Mouse (Mus musculus) telencephalon, adult 2 months (tissue): ENCODE data around the gene Gm853.
"Not testable (repeated sequence)": the region's sequence is repeated elsewhere in the genome, so short reads cannot be mapped to it uniquely, and the experiment has no call there.

ENCODE experiments used
- DNase-seq: peaks from one replicate; pipeline ENCODE4 v3.0.0-alpha.2; 2011; ENCODE audit warnings: low read depth, low spot score

Gene Gm853

DNA sequence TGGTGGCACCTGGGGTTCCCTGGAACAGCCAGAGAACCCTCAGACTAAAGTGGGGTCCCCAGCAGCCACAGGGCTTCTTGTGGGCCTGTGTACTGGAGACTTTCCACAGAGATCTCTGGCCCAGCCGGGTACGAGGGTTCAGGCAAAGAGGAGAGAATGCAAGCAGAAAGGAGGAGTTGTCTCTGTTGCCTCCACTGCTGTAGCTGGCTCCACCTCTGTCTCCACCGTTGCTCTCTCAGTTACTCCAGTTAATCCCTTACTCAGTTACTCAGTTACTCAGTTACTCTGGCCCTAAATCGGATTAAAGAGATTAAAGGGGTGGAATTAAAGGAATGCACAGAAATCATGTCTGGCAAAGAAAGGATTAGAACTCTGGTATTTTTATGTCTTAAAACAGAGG lies at the start of gene Gm853:
TSS of gene Gm853 (minus strand) at position 223 of the 400 bp plus-strand sequence.
- DNase-seq, result no peak

DNA sequence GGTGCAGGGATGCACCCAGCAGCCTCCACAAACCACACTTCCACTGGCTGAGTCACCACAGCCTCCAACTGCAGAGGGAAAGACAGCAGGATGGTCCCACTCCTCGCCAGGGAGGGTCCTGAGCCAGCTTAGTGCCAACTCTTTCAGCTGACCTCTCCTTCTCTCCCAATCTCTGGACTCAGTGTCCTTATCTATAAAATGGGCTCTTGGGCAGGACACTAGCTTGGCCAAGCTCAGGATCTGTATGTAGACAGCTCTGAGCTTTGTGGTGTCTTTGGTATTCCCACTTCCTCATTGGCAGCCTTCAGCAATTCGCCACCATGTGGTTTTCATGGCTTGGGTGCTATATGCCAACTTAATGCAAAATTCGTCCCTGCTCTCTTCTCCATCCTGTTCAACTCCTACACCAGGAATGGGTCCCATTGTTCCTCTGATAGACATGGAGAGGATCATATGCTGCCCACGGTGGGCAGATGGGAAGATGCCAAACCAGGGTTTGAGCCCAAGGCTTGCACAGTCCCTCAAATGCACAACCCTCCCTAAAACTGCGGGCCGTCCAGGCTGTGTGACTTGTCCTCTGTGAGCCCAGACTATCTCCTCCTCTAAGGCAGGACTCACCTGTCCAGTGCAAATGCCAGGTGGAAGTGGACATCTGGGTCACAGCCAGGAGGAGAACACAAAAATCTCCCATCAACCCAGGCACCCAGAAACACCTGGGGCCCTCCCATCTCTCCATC lies 48.6 kb upstream of the Gm853 start:
- peak; percentile 52 for DNase-seq

DNA sequence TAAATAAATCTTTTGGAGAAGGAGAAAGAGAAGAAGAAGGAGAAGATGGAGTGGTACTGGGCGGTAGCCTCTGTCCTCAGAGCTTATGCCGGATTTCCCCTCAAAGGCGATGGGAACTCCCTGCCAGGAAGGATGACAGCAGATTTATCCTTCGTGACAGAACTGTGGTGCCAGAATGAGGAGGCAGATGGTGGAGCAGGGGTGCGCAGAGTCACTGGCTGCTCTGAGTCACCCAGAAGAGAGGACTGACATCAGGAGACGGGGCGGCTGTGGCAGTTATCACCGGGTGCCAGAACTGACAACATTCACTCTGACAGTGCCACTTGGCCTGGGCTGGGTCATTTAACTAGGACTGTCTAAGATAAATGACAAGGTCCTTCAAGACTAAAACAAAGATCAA lies 47.9 kb upstream of the Gm853 start:
- DNase-seq, result peak; percentile 68

DNA sequence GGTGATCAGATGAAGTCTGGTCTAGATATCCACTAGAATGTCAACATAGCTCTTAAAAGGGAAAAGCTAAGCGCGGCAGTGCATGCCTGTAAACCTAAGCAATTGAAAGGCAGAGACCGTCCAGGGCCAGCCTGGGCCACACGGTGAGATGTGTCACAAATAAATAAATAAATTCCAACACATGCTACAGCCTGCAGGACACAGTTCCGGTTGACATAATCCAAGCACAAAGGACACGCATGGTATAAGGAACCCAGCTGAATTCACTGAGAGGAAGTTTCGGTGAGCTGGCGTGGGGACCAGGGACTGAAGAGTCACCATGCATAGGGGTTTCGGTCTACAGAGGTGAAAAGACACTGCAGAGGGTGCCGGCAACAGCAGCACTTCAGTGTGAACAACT lies 46.5 kb upstream of the Gm853 start:
- no peak for DNase-seq

DNA sequence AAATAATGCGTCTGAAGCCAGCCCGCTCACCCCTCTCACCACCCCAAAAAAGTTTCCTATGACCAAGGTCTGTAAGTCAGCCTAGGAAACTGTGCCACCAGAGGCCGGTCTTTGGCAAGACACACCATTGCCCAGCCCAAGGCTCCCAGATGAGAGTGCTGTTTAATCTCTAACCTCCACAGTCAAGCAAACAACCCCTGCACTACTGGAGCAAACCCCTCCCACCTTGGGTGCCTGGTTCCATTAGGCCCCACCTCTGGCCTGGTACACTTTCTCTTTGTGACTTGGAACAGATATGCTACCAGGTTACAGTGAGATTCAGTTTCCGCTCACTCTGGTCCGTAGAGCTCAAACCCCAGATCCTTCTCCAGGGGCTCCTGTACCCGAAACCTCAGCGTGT lies 44.9 kb upstream of the Gm853 start:
- no peak for DNase-seq

DNA sequence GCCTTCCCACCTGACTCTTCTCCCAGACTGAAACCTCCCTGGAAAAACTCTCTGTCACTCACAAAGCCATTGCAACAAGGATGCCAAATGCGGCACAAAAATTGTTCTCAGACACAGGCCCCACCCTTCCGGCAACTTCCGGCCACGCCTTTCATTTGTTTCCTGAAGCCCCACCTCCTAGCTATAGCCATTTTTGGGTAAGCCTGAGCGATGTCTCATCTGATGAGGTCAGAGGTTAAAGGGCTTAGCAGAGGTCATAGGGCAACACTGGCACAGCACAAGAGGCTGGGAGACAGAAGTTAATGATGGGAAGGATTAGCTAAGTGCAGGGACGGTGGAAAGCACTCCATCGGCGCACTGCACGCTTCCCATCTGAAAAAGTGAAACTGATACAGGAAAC lies 44.4 kb upstream of the Gm853 start:
- no peak for DNase-seq

DNA sequence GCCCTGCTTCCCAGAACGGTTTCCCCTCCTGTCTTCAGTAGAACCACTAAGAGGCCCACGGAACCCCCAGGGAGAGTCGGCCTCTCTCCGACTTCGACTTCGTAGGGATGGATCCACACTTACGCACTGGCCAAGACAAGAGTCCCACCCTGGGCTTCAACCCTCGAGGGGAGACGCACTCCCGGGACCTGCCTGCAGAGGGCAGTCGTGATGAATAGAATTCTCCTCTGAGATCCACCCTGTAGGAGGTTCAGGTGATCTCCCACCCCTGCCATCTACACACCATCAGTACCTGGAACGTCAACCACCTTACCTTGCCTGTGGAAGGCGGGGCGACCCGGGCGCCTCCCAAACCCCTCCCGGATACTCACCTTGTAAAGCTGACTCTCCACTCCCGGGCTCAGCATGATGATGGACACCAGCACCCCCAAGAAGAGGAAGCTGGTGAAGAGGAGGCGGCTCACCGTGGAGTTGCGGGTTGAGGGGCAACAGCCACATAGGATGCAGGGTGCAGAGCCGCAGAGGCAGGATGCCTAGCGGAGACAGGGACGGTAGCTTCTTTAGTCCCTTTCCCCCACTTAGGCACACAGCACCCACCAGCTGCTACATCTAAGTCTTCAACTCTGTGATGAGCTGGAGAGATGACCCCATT lies 42.6 kb upstream of the Gm853 start:
- DNase-seq, result no peak

DNA sequence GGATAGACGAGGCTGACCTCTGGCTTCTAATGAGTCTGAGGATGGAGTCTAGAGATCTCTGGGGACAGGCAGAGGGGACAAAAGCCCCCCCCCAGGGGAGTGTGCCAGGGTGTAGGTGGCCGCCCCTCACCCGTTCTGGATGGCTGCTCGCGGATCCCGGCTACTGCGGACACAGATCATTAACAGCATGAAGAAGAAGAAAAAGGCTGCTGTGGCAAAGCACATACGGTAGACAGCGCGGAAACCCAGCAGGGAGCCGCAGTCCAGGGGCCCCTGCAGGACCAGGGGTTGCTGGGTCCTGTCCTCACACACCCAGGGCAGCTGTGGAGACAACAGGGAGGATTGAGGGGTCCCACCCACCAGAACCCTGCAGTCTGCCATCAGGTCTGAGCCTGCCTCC lies 41.9 kb upstream of the Gm853 start:
- DNase-seq, result no peak

DNA sequence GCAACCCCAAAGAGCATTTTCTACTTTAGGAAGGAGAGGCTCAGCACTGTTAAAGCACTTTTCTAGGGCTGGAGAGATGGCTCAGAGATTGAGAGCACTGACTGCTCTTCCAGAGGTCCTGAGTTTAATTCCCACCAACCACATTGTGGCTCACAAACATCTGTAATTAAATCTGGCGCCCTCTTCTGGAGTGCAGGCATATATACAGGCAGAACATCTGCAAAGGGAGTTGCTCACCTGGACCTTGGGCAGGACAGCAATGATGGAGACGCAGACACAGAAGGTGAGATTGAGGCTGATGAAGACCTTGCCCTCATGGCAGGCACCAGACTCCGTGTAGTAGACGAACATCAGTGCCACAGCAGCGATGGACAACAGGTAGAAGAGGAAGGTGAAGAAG lies 38.2 kb upstream of the Gm853 start:
- DNase-seq, result no peak

DNA sequence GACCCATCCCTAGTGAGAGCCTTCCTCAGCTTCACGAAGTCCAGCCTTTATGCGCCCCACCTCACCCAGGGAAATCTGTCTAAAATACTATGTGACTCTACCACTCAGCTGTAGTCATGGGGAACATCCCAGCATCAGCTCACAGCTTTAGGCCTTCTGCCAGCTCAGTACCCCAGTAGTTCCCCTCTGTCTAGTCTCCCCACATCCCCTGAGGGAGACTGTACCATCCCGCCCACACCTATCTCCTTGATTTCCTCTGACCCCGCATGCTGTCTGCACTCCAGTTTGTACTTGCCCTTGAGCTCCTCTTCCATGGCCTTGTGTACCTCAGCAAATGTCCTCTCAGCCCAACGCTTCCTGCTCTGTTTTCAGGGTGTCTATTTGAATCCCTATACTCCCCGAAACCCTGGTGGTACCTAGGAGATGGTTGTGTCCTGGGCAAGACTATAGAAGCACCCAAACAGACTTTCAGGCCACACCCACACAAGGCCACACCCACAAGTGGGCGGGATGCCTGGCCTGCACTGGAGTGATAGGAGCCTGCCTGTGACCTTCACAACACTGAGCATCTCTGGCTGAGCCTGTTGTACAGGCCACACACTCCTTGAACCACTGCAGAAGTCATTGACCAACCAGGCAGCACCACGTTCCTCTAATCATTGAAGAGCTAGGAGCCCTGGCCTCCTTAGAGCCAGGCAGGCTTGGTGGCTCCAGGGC lies 30.4 kb upstream of the Gm853 start:
- DNase-seq, result no peak

DNA sequence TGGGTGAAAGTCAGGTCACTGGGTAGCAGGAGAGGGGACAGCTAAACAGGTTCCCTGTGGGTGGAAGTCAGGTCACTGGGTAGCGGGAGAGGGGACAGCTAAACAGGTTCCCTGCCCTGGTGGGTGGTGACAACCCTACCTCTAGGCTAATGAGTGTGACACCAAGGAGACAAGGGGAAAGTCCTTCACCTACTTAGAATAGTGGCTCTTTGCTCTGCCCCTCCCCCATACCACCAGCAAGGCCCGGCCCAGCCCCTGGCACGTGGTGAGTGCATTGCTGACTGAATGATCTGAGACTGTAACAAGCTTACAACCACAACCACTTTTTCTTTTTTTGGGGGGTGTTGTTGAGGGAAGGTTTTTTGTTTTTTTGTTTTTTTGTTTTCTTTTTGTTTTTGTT lies 29.6 kb upstream of the Gm853 start:
- no peak for DNase-seq

DNA sequence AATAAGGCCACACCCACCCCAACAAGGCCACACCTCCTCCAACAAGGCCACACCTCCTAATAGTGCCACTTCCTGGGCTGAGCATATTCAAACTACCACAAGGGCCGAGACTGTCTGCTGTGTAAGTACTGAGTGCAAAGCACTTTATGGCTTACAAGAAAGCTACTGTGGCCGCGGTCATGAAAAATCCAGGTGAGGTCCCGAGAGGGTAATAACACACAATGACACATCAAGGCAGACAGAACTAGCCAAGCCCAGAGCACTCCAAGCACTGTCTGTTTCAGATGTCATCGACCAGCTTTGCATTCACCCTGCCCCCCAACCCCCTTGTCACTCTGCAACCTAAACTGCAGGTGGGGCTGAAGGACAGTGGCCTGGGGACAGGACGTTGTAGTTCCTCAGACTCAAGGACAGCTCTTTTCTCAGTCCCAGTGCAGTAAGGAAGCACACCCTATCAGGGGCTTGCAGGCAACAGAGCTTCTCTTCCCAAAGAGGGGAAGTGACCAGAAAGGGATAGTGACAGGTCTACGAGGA lies 29.0 kb upstream of the Gm853 start:
- no peak for DNase-seq

DNA sequence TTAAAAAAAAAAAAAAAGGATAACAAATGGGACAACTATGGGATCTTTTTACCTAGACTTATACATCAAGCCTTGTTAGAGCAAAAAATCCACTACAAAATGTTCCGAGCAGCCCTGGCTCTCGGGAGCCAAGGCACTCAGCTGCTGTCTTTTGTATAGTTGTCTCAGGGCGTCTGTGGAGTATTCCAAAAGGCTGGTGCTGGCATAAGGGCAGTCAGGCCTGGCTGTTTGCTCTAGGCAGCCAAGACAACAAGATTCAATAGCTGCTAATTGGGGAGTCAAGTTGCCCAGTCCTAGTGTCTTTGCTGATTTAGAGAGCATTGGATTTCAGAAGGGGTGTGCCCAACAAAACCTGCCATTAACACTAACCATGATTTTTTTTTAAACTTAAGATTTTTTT lies 26.4 kb upstream of the Gm853 start:
- no peak for DNase-seq

DNA sequence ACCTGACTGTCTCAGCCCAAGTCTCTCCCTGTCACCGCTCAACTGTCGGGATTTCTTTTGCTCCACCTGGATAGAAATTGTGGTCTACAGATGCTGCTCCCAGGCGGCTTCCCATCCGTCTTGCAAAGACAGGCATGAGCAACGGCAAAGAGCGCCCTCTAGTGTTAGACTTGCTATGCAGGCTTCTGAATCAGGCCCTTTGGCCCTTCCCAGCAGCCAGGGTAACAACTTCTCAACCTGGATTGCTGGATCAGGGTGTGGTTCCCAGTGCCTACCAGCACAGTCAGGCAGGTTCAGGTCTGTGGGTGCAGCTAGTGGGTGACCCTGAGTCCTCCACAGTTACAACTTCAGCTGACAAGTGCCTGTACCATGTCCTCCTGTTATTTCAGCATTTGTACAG lies 23.9 kb upstream of the Gm853 start:
- DNase-seq, result peak; percentile 64

DNA sequence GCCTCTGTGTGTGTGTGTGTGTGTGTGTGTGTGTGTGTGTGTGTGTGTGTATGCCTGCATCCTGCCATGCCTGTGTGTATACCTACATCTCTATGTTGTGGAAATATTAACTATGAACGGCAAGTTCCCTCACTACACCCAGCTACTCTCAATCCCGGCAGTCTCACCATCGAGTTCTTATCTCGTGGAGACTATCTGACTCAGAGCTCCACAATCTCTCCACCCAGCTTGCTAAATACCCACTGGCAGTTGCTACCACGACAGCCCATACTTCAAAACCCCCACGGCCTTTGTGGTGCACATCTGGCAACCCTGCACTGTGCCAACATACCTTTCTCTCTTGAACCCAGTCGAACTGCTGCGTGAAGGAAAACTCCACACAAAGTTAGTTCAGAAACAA lies 22.5 kb upstream of the Gm853 start:
- DNase-seq, result no peak

DNA sequence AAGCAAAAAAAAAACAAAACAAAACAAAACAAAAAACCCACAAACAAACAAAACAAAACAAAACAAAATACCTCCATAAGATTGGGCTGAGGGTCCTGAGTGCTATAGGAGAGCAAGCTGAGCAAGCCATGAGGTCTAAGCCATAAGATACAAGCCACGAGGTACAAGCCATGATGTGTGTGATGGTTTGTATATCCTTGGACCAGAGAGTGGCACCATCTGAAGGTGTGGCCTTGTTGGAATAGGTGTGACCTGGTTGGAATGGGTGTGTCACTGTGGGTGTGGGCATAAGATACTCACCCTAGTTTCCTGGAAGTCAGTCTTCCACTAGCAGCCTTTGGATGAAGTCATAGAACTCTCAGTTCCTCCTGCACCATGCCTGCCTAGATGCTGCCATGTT lies 21.4 kb upstream of the Gm853 start:
- DNase-seq, result not testable (repeated sequence)

DNA sequence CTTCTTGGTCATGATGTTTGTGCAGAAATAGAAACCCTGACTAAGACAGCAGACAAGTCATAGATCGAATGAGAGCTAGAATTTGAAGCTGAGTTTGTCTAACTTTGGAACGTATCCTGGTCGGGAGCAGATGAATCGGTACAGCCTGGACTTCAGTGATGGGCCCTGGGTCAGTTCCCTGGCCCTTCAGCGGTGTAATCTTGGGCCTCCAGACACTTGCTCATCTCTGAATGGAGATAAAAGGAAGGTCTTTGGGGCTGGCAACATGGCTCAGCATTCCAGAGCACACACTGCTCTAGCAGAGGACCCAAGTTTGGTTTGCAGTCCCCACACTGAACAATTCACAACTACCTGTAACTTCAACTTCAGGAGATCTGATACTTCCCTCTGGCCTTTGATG lies 20.8 kb upstream of the Gm853 start:
- DNase-seq, result no peak

DNA sequence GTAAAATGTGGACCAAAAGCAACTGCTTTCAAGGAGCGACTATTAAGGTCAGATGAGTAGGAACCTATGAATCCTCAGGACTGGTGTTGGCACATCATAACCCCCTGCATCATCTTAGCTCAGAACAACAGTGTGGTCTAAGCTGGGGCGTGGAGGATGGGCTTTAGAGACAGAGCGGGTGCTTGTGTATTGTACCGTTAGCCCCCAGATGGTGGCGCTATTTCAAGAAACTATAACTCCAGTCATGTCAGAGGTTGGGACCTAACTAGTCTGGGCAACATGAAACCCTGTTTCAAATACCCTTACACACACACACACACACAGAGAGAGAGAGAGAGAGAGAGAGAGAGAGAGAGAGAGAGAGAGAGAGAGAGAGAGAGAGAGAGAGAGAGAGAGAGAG lies 18.5 kb upstream of the Gm853 start:
- no peak for DNase-seq

DNA sequence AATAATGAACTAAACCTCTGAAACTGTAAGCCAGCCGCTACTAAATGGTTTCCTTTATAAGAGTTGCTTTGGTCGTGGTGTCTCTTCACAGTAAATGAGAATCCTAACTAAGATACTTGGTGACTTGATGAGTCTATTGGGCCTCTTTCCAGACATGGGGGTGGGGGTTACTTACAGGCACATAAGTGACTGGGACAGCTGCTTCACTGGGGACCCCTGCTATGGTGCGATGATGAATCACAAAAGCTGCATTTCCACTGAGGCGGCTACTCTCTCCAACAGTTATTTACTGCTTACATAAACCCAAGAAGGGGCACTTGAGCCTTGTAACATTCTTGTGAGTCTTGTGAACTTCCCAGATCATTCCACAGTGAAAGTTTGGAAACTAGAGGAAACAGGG lies 15.4 kb upstream of the Gm853 start:
- no peak for DNase-seq

DNA sequence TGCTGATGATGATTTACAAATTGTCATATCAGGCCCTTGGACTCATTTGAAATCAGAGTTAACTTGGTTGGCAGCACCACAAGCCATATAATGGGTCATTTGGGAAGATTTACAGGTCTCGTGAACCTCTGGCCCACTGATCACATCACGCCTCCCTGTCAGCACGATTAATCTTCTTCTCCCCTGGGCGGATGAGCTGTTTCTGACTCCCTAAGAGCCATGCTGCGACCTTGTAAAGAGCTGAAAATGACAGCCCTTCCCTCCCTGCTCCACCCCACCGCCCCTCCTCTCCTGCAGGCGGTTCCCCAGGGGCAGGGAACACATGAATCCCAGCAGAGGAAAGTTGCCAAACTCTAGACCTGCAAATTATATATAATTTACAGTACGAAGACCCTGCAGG lies 14.2 kb upstream of the Gm853 start:
- DNase-seq, result no peak

DNA sequence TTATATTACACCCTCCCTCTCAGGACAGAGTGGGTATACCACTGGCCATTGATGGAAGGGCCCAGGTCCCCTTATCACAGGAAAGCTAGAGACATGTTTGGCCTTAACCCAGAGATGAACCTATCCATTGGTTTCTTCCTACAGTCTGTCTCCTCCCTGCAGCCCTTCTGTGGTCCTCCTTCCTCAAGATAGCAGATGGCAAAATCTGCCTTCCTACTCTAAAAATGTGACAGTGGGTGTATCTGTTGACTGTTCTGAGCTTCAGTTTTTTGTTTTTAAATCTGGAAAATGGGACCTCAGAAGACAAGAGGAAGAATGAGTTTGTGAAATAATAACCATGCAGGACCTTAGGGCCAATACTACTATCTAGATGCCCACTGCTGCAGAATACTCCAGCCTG lies 1.9 kb upstream of the Gm853 start:
- DNase-seq, result peak; percentile 18

DNA sequence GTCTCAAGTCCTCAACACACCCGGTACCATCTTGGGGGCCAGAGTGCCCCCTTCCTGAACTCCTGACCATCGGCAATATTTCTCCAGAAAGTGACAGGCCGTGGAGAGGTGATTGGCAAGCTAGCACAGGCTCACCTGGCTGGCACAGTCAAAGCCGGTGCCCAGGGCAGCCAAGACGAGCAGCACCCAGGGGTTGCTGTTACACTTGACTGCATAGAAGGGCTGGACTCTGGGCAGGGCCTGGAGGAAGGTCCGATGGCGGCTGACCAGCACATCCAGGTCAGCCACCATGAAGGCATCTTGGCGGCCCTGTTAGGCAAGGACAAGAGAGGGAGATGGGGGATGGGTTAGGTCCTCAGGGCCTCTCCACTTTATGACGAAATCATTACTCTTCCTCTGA lies 2.0 kb downstream of the Gm853 start:
- no peak for DNase-seq

DNA sequence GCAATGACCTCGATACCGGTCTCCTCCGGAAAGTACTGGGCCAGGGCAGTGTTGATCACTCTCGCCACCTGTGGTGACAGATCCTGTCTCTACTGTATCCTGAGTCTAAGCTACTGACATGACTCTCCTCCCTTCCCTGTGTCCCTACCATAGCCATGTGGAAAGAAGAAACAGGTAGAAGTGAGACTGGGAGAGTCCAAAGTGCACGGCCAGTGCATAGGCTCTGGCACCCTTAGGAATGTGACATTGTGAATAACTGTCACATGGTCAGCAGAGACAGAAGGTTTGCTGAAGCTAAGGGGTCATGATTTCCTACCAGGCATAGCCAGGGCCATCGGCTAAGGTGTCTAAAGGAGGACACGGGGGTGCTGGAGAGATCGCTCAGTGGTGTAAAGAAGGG lies 6.8 kb downstream of the Gm853 start:
- no peak for DNase-seq
